Comparison of ENCODE assay signal across 25 mouse cellular contexts in the genomic region with DNA sequence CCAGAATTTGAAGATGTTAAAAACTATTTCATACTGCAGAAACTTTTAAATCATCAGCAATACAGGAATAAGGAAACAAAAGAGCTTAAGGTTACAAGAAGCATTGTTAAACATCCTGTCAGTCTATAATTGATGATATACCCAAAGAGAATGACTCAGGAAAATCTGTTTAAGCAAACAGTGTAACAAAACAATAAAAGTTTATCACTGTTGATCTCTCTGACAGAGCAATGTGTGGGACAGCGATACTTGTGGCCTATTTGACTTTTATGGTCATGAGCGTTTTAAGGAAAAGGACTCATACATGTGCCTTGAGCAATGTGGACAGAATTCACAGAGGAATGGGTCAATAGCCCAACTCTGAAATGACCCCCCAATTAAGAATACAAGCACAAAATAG.
A peak's percentile ranks its signal among the peaks of the same experiment; 100 is the strongest.
DNase-seq lines count a peak whose midpoint lies in the region; ATAC-seq and TF ChIP-seq lines count a peak whose summit lies in the region.
"Had no signal": no experiment of that assay in that cellular context is flagged by ENCODE, and none has a peak within 500 bp of the region (broad histone marks: within the 10 kb centered on the region; RNA-seq: fewer than 3 reads in every experiment).

No protein-coding gene starts in this region.

- ATAC-seq in intestine, embryonic 16.5 days, result peak; percentile 67
- no peak for ATAC-seq in intestine, embryonic 15.5 days
- no peak for ATAC-seq in lung, postnatal 0 days
- ATAC-seq in G1E (ENCODE audit: extremely low read depth, insufficient number of reproducible peaks, low FRiP score, poor library complexity, severe bottlenecking), result peak; percentile 91
- ATAC-seq: CD4-positive, CD25-positive, alpha-beta regulatory T cell, adult 4 months; forebrain, embryonic 13.5 days; forebrain, embryonic 15.5 days; forebrain, postnatal 0 days had no signal

- no peaks in the 10 kb centered on the region for H3K27me3 ChIP-seq in intestine, embryonic 16.5 days (replicated peaks; ENCODE audit: control insufficient read depth, insufficient read depth, low read length)
- H3K27me3 ChIP-seq in intestine, embryonic 15.5 days (replicated peaks), result no peaks in the 10 kb centered on the region
- no peaks in the 10 kb centered on the region for H3K27me3 ChIP-seq in lung, postnatal 0 days (replicated peaks; ENCODE audit: insufficient read depth, low read length)
- H3K27me3 ChIP-seq in G1E (ENCODE audit: insufficient read depth, low read length), result no peaks in the 10 kb centered on the region
- H3K27me3 ChIP-seq: CH12.LX; embryonic facial prominence, embryonic 12.5 days; forebrain, embryonic 13.5 days; forebrain, embryonic 15.5 days had no signal

- peak; percentile 38 for DNase-seq in lung, postnatal 0 days (ENCODE audit: low spot score)
- no peak for DNase-seq in lung, postnatal 36 days
- DNase-seq in G1E (ENCODE audit: low spot score), result peak; percentile 10
- DNase-seq in large intestine, adult 2 months (ENCODE audit: low read depth, low spot score), result peak; percentile 69
- no peak for DNase-seq in right cerebral cortex, postnatal 36 days (ENCODE audit: low spot score in 2 of 2)
- DNase-seq in embryo, embryonic 11 days, result no peak
- DNase-seq: adrenal gland, adult 2 months; adrenal gland, postnatal 10 days; adrenal gland, postnatal 25 days; B cell, adult 2 months; cerebellum, adult 11 months; cerebellum, adult 18-20 months; cerebellum, adult 8-10 months; cerebellum, adult 9-11 months; cerebellum, postnatal 14 days; cerebellum, postnatal 36 days; forebrain, postnatal 0 days had no signal

- H3K36me3 ChIP-seq in intestine, embryonic 16.5 days (ENCODE audit: control insufficient read depth, insufficient read depth, low read length), result no peaks in the 10 kb centered on the region; the same call in 1 of the 2 replicates
- H3K36me3 ChIP-seq in intestine, embryonic 15.5 days, result 0 out of 2 replicates have a peak, but pooled peaks cover 3% of the 10 kb centered on the region
- no peaks in the 10 kb centered on the region for H3K36me3 ChIP-seq in lung, postnatal 0 days (ENCODE audit: insufficient read depth, low read length)
- H3K36me3 ChIP-seq in G1E (replicated peaks), result peaks cover 41% of the 10 kb centered on the region

- H3K9ac ChIP-seq in intestine, embryonic 16.5 days (ENCODE audit: low read depth, low read length), result no peak overlapping the region
- H3K9ac ChIP-seq in intestine, embryonic 15.5 days, result no peak overlapping the region
- no peak overlapping the region for H3K9ac ChIP-seq in lung, postnatal 0 days (replicated peaks; ENCODE audit: low read depth)
- H3K9ac ChIP-seq: embryonic facial prominence, embryonic 12.5 days; forebrain, embryonic 13.5 days; forebrain, embryonic 15.5 days; forebrain, postnatal 0 days had no signal

- no peak overlapping the region for H3K27ac ChIP-seq in intestine, embryonic 16.5 days (ENCODE audit: low read length)
- no peak overlapping the region for H3K27ac ChIP-seq in intestine, embryonic 15.5 days
- H3K27ac ChIP-seq in lung, postnatal 0 days (ENCODE audit: low read length), result no peak overlapping the region
- H3K27ac ChIP-seq: embryonic facial prominence, embryonic 10.5 days; embryonic facial prominence, embryonic 12.5 days; forebrain, embryonic 13.5 days; forebrain, embryonic 15.5 days had no signal

- no peaks in the 10 kb centered on the region for H3K4me1 ChIP-seq in intestine, embryonic 16.5 days (ENCODE audit: control insufficient read depth, insufficient read depth, low read length)
- H3K4me1 ChIP-seq in intestine, embryonic 15.5 days (replicated peaks), result no peaks in the 10 kb centered on the region
- H3K4me1 ChIP-seq in lung, postnatal 0 days (ENCODE audit: insufficient read depth, low read depth, low read length), result no peaks in the 10 kb centered on the region
- H3K4me1 ChIP-seq in G1E (ENCODE audit: insufficient read depth, low read depth, low read length), result peaks cover 23% of the 10 kb centered on the region
- H3K4me1 ChIP-seq: embryonic facial prominence, embryonic 10.5 days; embryonic facial prominence, embryonic 12.5 days; forebrain, embryonic 13.5 days; forebrain, embryonic 15.5 days had no signal

- no peaks in the 10 kb centered on the region for H3K9me3 ChIP-seq in intestine, embryonic 16.5 days (ENCODE audit: control insufficient read depth, low read length)
- no peaks in the 10 kb centered on the region for H3K9me3 ChIP-seq in intestine, embryonic 15.5 days
- H3K9me3 ChIP-seq in lung, postnatal 0 days (ENCODE audit: low read length), result no peaks in the 10 kb centered on the region
- H3K9me3 ChIP-seq in G1E (replicated peaks), result no peaks in the 10 kb centered on the region
- H3K9me3 ChIP-seq: embryonic facial prominence, embryonic 10.5 days; embryonic facial prominence, embryonic 12.5 days; forebrain, embryonic 13.5 days; forebrain, embryonic 15.5 days had no signal

- no peak for TF ChIP-seq CTCF in lung, postnatal 0 days (IDR thresholded peaks at IDR 0.05)
- TF ChIP-seq CTCF in G1E (IDR thresholded peaks at IDR 0.05; ENCODE audit: low read depth, low read length), result no peak

- 29% methylated on average over 2 of the region's 2 CpGs for WGBS in intestine, embryonic 16.5 days
- 38% methylated on average over 2 of the region's 2 CpGs for WGBS in intestine, embryonic 15.5 days
- 56% methylated on average over 2 of the region's 2 CpGs for WGBS in lung, postnatal 0 days
- WGBS in large intestine, adult 2 months, result 12% methylated on average over 2 of the region's 2 CpGs

- no peak overlapping the region for H3K4me2 ChIP-seq in intestine, embryonic 16.5 days (ENCODE audit: low read depth, low read length)
- no peak overlapping the region for H3K4me2 ChIP-seq in intestine, embryonic 15.5 days (replicated peaks)
- no peak overlapping the region for H3K4me2 ChIP-seq in lung, postnatal 0 days (replicated peaks; ENCODE audit: low read depth, low read length)
- H3K4me2 ChIP-seq: embryonic facial prominence, embryonic 12.5 days; forebrain, embryonic 13.5 days; forebrain, embryonic 15.5 days had no signal

- TF ChIP-seq EP300 in lung, postnatal 0 days (IDR thresholded peaks at IDR 0.05), result 0 out of 2 replicates have a peak, but pooled peaks have one; percentile 27

- no peak overlapping the region for H3K4me3 ChIP-seq in intestine, embryonic 16.5 days (ENCODE audit: low read length)
- no peak overlapping the region for H3K4me3 ChIP-seq in intestine, embryonic 15.5 days (replicated peaks)
- H3K4me3 ChIP-seq in lung, postnatal 0 days (ENCODE audit: low read depth, low read length), result no peak overlapping the region
- no peak overlapping the region for H3K4me3 ChIP-seq in G1E (ENCODE audit: low read depth, low read length)
- H3K4me3 ChIP-seq: embryonic facial prominence, embryonic 10.5 days; embryonic facial prominence, embryonic 12.5 days; forebrain, embryonic 13.5 days; forebrain, embryonic 15.5 days had no signal

Comparison
In these comparisons a context has a peak if more than half of its experiments do, and no peak if none do; other contexts are left out.
1. ATAC-seq: peak in intestine, embryonic 16.5 days (single experiment) and G1E (single experiment); none in intestine, embryonic 15.5 days (single experiment) and lung, postnatal 0 days (single experiment).
2. DNase-seq: peak in lung, postnatal 0 days (single experiment), G1E (single experiment) and large intestine, adult 2 months (single experiment); none in lung, postnatal 36 days (single experiment), right cerebral cortex, postnatal 36 days (0 of 2) and embryo, embryonic 11 days (single experiment).